Mouse (Mus musculus) frontal cortex, postnatal 14 days (tissue): ENCODE measurements around the gene Carns1.

Experiments used
- DNase-seq, 2 experiments: peaks; one replicate each; pipeline ENCODE4 v3.0.0; 2022; ENCODE audit warnings: low spot score in 2 of 2

The Carns1 gene

GRCm38 (mm10) chr19:4175368-4175947 is at the start of gene Carns1:
TSS of gene Carns1 (minus strand) at chr19:4175479.
- DNase-seq = no peak

GRCm38 (mm10) chr19:4222165-4222564 is 46.9 kb upstream of the Carns1 start:
- DNase-seq = no peak

- DNase-seq = no peak
Measured at GRCm38 (mm10) chr19:4220957-4221743, 45.9 kb upstream of the Carns1 start.

- no peak for DNase-seq
Measured at GRCm38 (mm10) chr19:4220416-4220815, 45.1 kb upstream of the Carns1 start.

- no peak for DNase-seq
Measured at GRCm38 (mm10) chr19:4219943-4220342, 44.7 kb upstream of the Carns1 start.

- no peak for DNase-seq
Measured at GRCm38 (mm10) chr19:4218784-4219183, 43.5 kb upstream of the Carns1 start.

- no peak for DNase-seq
Measured at GRCm38 (mm10) chr19:4218293-4218692, 43.0 kb upstream of the Carns1 start.

- DNase-seq = no peak
Measured at GRCm38 (mm10) chr19:4217855-4218254, 42.6 kb upstream of the Carns1 start.

- DNase-seq = no peak
Measured at GRCm38 (mm10) chr19:4217140-4217539, 41.9 kb upstream of the Carns1 start.

GRCm38 (mm10) chr19:4216041-4216685 is 40.9 kb upstream of the Carns1 start:
- no peak for DNase-seq

- no peak for DNase-seq
Measured at GRCm38 (mm10) chr19:4215451-4215840, 40.2 kb upstream of the Carns1 start.

- DNase-seq = no peak
Measured at GRCm38 (mm10) chr19:4214771-4215450, 39.6 kb upstream of the Carns1 start.

GRCm38 (mm10) chr19:4214071-4214770 is 38.9 kb upstream of the Carns1 start, which contains the start of the genes Clcf1 and AC109138.7:
TSS of gene Clcf1 (plus strand) at chr19:4214238.
TSS of gene AC109138.7 (plus strand) at chr19:4214357.
- no peak for DNase-seq

- no peak for DNase-seq
Measured at GRCm38 (mm10) chr19:4213524-4213974, 38.3 kb upstream of the Carns1 start.

- no peak for DNase-seq
Measured at GRCm38 (mm10) chr19:4211891-4212588, 36.8 kb upstream of the Carns1 start.

GRCm38 (mm10) chr19:4208563-4208962 is 33.3 kb upstream of the Carns1 start:
- DNase-seq = no peak

GRCm38 (mm10) chr19:4206971-4207370 is 31.7 kb upstream of the Carns1 start:
- DNase-seq = peak in 1 of 2 experiments; percentile 49

GRCm38 (mm10) chr19:4204889-4205288 is 29.6 kb upstream of the Carns1 start:
- no peak for DNase-seq

GRCm38 (mm10) chr19:4203604-4204326 is 28.5 kb upstream of the Carns1 start:
- no peak for DNase-seq

GRCm38 (mm10) chr19:4203148-4203547 is 27.9 kb upstream of the Carns1 start:
- no peak for DNase-seq
